Mouse (Mus musculus) MEL (cell line): ENCODE results near the gene Rpl35. TPM values are rescaled to one million over a fixed set of nuclear protein-coding genes. Genes with fewer than 3 reads are reported as not detected.

Source experiments
- DNase-seq: peaks from one replicate; pipeline ENCODE4 v3.0.0; 2011; ENCODE audit warnings: low read depth, low spot score
- H3K27ac ChIP-seq: 2 replicates; pipeline ENCODE4 v1.5.1; 2012; ENCODE audit warnings: low read depth, mild to moderate bottlenecking, control low read depth, low read length, moderate library complexity; ENCODE audit not compliant: control insufficient read depth
- H3K27me3 ChIP-seq, 2 experiments: fragments of 150-350 bp in 1 of 2; sonication (generic) in 1 of 2; 2 replicates each; pipeline ENCODE4 v1.6.1; 2012; ENCODE audit warnings: low read length in 2 of 2, mild to moderate bottlenecking in 2 of 2, improper control_type of control experiment in 1 of 2, moderate library complexity in 1 of 2; ENCODE audit not compliant: insufficient read depth in 2 of 2, control insufficient read depth in 1 of 2
- H3K36me3 ChIP-seq, 2 experiments: 2 replicates each; pipeline ENCODE4 v1.6.1; 2012 to 2014; ENCODE audit warnings: low read length in 2 of 2, improper control_type of control experiment in 1 of 2, inconsistent platforms in 1 of 2, mild to moderate bottlenecking in 1 of 2; ENCODE audit not compliant: insufficient read depth in 2 of 2, control insufficient read depth in 1 of 2
- H3K4me1 ChIP-seq, 2 experiments: fragments of 150-350 bp in 1 of 2; sonication (generic) in 1 of 2; 2 replicates each; pipeline ENCODE4 v1.6.1; 2012; ENCODE audit warnings: low read length in 2 of 2, improper control_type of control experiment in 1 of 2, mild to moderate bottlenecking in 1 of 2; ENCODE audit not compliant: insufficient read depth in 2 of 2, control insufficient read depth in 1 of 2
- H3K4me3 ChIP-seq, 2 experiments: fragments of 150-350 bp in 1 of 2; sonication (generic) in 1 of 2; 2 replicates each; pipeline ENCODE4 v1.5.1; 2012; ENCODE audit warnings: low read depth in 2 of 2, low read length in 2 of 2, mild to moderate bottlenecking in 2 of 2, moderate library complexity in 2 of 2, control low read depth in 1 of 2, improper control_type of control experiment in 1 of 2; ENCODE audit not compliant: control insufficient read depth in 1 of 2, insufficient read depth in 1 of 2
- H3K79me2 ChIP-seq: 2 replicates; pipeline ENCODE4 v1.6.1; 2012; ENCODE audit warnings: mild to moderate bottlenecking, low read length, moderate library complexity; ENCODE audit not compliant: control insufficient read depth, poor library complexity, insufficient read depth
- H3K9ac ChIP-seq: 2 replicates; pipeline ENCODE4 v1.6.1; 2012; ENCODE audit warnings: low read depth, mild to moderate bottlenecking, control low read depth, low read length, moderate library complexity; ENCODE audit not compliant: control insufficient read depth, poor library complexity, severe bottlenecking
- H3K9me3 ChIP-seq: fragments of 150-350 bp; sonication (generic); replicated peaks from 2 replicates; pipeline ENCODE4 v1.6.1; 2012; ENCODE audit warnings: mild to moderate bottlenecking, low read length, improper control_type of control experiment, moderate library complexity; ENCODE audit not compliant: insufficient read depth
- BHLHE40 ChIP-seq: IDR thresholded peaks from 2 replicates; pipeline ENCODE4 v1.6.1; 2012; ENCODE audit warnings: low read depth, mild to moderate bottlenecking, inconsistent platforms, low read length, improper control_type of control experiment, borderline replicate concordance
- EP300 ChIP-seq, 2 experiments: IDR thresholded peaks; 2 replicates each; pipeline ENCODE4 v1.6.1; 2011; ENCODE audit warnings: improper control_type of control experiment in 2 of 2, low read length in 2 of 2, low read depth in 1 of 2, mild to moderate bottlenecking in 1 of 2
- GATA1 ChIP-seq: IDR thresholded peaks from 2 replicates; pipeline ENCODE4 v1.6.1; 2011; ENCODE audit warnings: low read depth, low read length, improper control_type of control experiment
- HCFC1 ChIP-seq: IDR thresholded peaks from 2 replicates; pipeline ENCODE4 v1.6.1; 2012; ENCODE audit warnings: low read depth, mild to moderate bottlenecking, inconsistent platforms, low read length, improper control_type of control experiment, moderate library complexity
- KAT2A ChIP-seq: conservative IDR thresholded peaks from 2 replicates; pipeline ENCODE4 v1.6.1; 2012; ENCODE audit warnings: low read depth, low read length, improper control_type of control experiment, inconsistent platforms
- NELFE ChIP-seq: IDR thresholded peaks from 2 replicates; pipeline ENCODE4 v1.6.1; 2011; ENCODE audit warnings: low read depth, low read length, improper control_type of control experiment
- POLR2A ChIP-seq, 2 experiments: IDR thresholded peaks; 2 replicates each; pipeline ENCODE4 v1.6.1; 2011 to 2012; ENCODE audit warnings: low read length in 2 of 2, mild to moderate bottlenecking in 2 of 2, control low read depth in 1 of 2, improper control_type of control experiment in 1 of 2, low read depth in 1 of 2, moderate library complexity in 1 of 2; ENCODE audit not compliant: control insufficient read depth in 1 of 2, insufficient read depth in 1 of 2, poor library complexity in 1 of 2
- POLR2AphosphoS2 ChIP-seq: IDR thresholded peaks from 2 replicates; pipeline ENCODE4 v1.6.1; 2011; ENCODE audit warnings: low read length, improper control_type of control experiment
- RCOR1 ChIP-seq: IDR thresholded peaks from 2 replicates; pipeline ENCODE4 v1.6.1; 2012; ENCODE audit warnings: low read depth, mild to moderate bottlenecking, inconsistent platforms, low read length, improper control_type of control experiment
- TAL1 ChIP-seq: IDR thresholded peaks from 2 replicates; pipeline ENCODE4 v1.6.1; 2012; ENCODE audit warnings: mild to moderate bottlenecking, inconsistent platforms, low read length, moderate library complexity, mixed read lengths
- ZMIZ1 ChIP-seq: IDR thresholded peaks from 2 replicates; pipeline ENCODE4 v1.6.1; 2012; ENCODE audit warnings: low read depth, mild to moderate bottlenecking, inconsistent platforms, low read length, improper control_type of control experiment, moderate library complexity
- polyA plus RNA-seq, 2 experiments: library from polyadenylated mRNA; stranded (reverse) in 1 of 2; unstranded in 1 of 2; fragments of >175 nt in 1 of 2; fragments of >200 nt in 1 of 2; gene quantifications; 2 replicates each; pipeline versions ENCODE4 v1.2.1 to v1.2.4; 2012; ENCODE audit warnings: low replicate concordance in 2 of 2, low read depth in 1 of 2; ENCODE audit not compliant: insufficient read length in 2 of 2, insufficient read depth in 1 of 2, missing spikeins in 1 of 2
- total RNA-seq: library from RNA; depleted of rRNA; stranded (reverse); fragments of 300-350 nt; gene quantifications from 2 replicates; pipeline ENCODE4 v1.2.3, GENCODE M21; 2012

Gene Rpl35
- total and polyA plus RNA-seq, 3 experiments: 930 to 1,814 TPM; not detected in 1

DNA sequence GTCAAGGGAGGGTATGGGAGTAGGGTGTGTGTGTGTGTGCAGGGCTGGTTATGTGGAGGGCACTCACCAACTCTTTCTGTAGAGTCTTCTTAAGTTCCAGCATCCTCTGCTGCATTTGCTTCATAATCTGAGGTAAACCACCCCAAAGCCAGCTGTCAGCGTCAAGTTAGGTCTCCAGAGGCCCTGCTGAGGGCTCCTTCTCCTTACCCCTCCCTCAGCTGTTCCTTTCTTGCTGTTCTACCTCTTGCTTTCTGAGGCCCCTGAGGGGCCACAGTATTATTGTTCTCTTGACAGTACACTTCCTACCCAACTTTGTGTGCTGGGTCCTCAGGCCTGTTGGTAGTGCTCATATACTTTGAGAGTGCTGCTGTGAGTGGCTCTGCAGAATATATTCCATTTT is 14.6 kb upstream of the Rpl35 start:
- no peak for DNase-seq
- H3K79me2 ChIP-seq: no peaks in the 10 kb centered on the region
- no peaks in the 10 kb centered on the region for H3K27me3 ChIP-seq
- H3K9me3 ChIP-seq: no peaks in the 10 kb centered on the region
- TF ChIP-seq GATA1: no peak
- no peak for TF ChIP-seq HCFC1
- TF ChIP-seq KAT2A: no peak
- TF ChIP-seq NELFE: no peak
- TF ChIP-seq EP300 (IDR thresholded peaks at IDR 0.05; ENCODE audit: low read depth in 1 of 2, low read length in 2 of 2): no peak
- no peak for TF ChIP-seq RCOR1
- TF ChIP-seq, all 39 proteins: peak for 0
- H3K9ac ChIP-seq: no peak overlapping the region
- H3K27ac ChIP-seq: no peak overlapping the region
- H3K4me3 ChIP-seq: no peak overlapping the region
- H3K4me1 ChIP-seq: no peaks in the 10 kb centered on the region
- peaks cover 0 to 7% of the 10 kb centered on the region in 2 experiments; a peak in 2 of 4 replicates for H3K36me3 ChIP-seq

DNA sequence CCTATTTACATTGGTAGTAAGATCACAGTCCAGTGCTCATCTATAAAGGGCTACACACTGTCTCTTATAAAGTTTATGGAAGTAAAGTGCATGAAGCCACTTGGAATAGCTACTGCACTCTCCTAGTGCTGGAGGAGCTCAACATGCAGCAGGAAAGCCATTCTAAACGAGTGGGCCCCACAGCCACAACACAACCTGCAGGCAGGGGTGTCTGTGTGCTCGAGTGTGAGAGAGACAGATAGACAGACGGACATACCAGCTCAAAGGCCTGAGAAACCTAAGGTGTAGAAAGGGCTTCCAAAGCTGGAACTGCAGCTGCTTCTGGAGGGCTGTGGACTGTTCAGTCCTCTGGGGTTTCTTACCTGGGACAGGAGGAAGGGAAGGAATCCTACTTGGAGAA is 11.2 kb upstream of the Rpl35 start:
- Histone ChIP-seq H3K9me3 (no peaks in the 10 kb centered on the region), H3K4me3 (no peak overlapping the region), H3K9ac (no peak overlapping the region), H3K27me3 (no peaks in the 10 kb centered on the region), H3K79me2 (peaks cover 2% of the 10 kb centered on the region; the same call in 1 of the 2 replicates), H3K27ac (no peak overlapping the region), H3K36me3 (peaks cover under 1 to 15% of the 10 kb centered on the region in 2 experiments; a peak in 3 of 4 replicates), H3K4me1 (peaks cover 2 to 3% of the 10 kb centered on the region in 2 experiments; a peak in 3 of 4 replicates)
- no peak for DNase-seq
- TF ChIP-seq TAL1 (no peak), BHLHE40 (no peak), EP300 (IDR thresholded peaks at IDR 0.05; ENCODE audit: low read depth in 1 of 2, low read length in 2 of 2) (no peak), POLR2A (IDR thresholded peaks at IDR 0.05; ENCODE audit: control insufficient read depth in 1 of 2, insufficient read depth in 1 of 2, low read depth in 1 of 2, low read length in 2 of 2, poor library complexity in 1 of 2) (peak in 1 of 2 experiments; percentile 28; a peak in 1 of 4 replicates), POLR2AphosphoS2 (peak; percentile 35; the same call in 1 of the 2 replicates)

DNA sequence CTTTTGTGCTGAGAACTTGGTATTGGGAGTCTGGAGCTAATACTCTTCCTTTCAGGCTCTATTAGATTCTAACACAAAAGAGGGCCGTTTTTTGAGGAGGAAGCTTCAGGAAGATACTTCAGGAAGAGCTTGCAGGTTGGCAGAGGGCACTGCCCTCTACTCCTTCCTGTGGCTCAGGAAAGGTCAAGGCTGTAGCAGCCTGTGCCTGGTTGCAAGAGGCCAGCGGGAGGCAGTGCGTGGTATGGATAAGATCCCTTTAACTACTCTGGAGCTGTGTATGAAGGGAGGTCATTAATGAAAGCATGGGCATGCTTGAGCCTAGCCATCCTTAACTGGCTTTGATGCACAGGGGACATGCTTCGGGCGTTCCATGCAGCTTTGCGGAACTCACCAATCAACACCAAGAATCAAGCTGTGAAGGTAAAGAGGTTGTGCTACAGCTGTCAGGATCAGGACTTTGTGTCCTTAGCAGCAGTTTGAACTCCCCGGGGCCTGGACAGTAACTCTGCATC is 7.4 kb upstream of the Rpl35 start:
- Histone ChIP-seq H3K27ac (no peak overlapping the region), H3K27me3 (no peaks in the 10 kb centered on the region), H3K4me3 (no peak overlapping the region), H3K79me2 (peaks cover 27% of the 10 kb centered on the region), H3K4me1 (peaks cover 16 to 23% of the 10 kb centered on the region in 2 experiments), H3K9me3 (no peaks in the 10 kb centered on the region), H3K9ac (no peak overlapping the region), H3K36me3 (peaks cover 9 to 21% of the 10 kb centered on the region in 2 experiments)
- no peak for TF ChIP-seq GATA1
- peak; percentile 23; the same call in 1 of the 2 replicates for TF ChIP-seq ZMIZ1
- no peak for DNase-seq
